Mouse (Mus musculus): Measurements from ENCODE around the gene Cfap97d1. TPM values are rescaled to one million over a fixed set of nuclear protein-coding genes. Genes with fewer than 3 reads are reported as not detected.

The Cfap97d1 gene
- polyA plus RNA-seq, 1 experiment from 2014 or later: not detected

DNA sequence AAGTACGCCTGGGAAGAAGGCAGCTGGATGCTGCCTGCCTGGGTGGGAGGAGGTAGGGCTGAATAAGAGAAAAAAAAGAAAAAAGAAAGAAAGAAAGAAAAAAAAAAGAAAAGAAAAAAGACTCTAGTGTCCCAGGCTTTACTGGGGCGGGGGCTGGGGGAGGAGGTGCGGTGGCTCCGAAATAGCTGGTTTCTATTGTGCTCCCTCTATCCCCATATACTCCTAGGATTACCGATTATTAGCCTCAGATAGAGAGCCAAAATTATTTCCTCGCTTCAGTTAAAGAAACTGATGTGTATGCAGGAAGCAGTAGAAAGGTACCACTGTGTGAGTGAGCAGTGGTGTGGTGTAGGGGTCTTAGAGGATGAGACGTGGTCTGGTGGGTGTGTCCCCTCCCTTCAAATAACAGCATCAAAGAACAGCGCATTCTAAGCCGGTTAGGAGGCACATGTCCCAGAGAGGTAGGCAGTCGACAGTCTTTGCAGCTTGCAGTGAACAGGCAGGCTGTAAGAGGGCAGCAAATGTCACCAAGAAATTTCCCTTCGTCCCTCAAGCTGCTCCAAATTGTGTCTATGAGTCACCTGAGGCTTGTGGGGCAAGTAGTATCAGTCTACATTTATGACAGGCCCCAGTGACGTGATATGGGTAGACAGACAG, 43.4 kb downstream of the Cfap97d1 start:
- Histone ChIP-seq H3K4me1 (replicated peaks; ENCODE audit: insufficient read depth, low read length) (0 out of 2 replicates have a peak, but pooled peaks cover 4% of the 10 kb centered on the region), H3K4me3 (replicated peaks; ENCODE audit: low read depth, low read length) (peak overlapping the region; percentile 64)
- peak; percentile 33 for DNase-seq (ENCODE audit: low spot score)

DNA sequence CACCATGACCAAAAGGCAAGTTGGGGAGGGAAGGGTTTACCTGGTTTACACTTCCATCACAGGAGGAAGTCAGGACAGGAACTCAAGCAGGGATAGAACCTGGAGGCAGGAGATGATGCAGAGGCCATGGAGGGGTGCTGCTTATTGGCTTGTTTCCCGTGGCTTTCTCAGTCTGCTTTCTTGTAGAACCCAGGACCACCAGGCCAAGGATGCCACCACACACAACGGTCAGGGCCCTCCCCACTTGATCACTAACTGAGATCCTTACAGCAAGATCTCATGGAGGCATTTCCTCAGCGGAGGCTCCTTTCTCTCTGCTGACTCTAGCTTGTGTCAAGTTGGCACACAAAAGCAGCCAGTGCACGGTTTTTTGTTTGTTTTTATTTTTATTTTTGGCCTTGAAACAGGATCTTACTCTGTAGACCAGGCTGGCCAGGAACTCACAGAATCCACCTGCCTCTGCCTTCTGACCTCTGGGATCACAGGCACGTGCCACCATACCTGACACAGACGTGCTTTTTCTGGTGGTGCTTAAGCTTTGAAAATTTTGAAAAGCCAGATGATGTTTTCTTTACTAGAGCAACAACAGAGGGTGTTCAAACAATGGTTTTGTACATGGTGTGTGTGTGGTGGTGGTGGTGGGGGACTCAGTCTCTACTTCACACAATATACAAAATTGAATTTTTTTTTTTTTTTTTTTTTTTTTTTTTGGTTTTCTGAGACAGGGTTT, 44.2 kb downstream of the Cfap97d1 start, which contains the start of gene Mpp3:
TSS of gene Mpp3 (minus strand) at position 375 of the 730 bp plus-strand sequence.
- Histone ChIP-seq H3K4me2 (ENCODE audit: low read length) (peak within 1 kb of the TSS; percentile 80), H3K27ac (no peak within 1 kb of the TSS; the same call in 1 of the 2 replicates), H3K9ac (ENCODE audit: low read depth, low read length) (no peak within 1 kb of the TSS; the same call in 1 of the 2 replicates), H3K9me3 (replicated peaks; ENCODE audit: low read length) (no peaks in the 10 kb centered on the region), H3K36me3 (ENCODE audit: insufficient read depth, low read length) (no peaks in the 10 kb centered on the region), H3K4me3 (replicated peaks; ENCODE audit: low read depth, low read length) (peak within 1 kb of the TSS; percentile 64; the same call in 1 of the 2 replicates), H3K4me1 (replicated peaks; ENCODE audit: insufficient read depth, low read length) (0 out of 2 replicates have a peak, but pooled peaks cover 4% of the 10 kb centered on the region), H3K27me3 (ENCODE audit: insufficient read depth, low read length) (no peaks in the 10 kb centered on the region)
- ATAC-seq (replicated peaks; ENCODE audit: low FRiP score, low read depth): no peak
- no peak for DNase-seq (ENCODE audit: low spot score)
- 74% methylated on average over 6 of the region's 6 CpGs for WGBS
- TF ChIP-seq CTCF (IDR thresholded peaks at IDR 0.05; ENCODE audit: low read depth): no peak

More for the DNA sequence above, 43.4 kb downstream of the Cfap97d1 start:
- Histone ChIP-seq H3K4me2 (ENCODE audit: low read length) (peak overlapping the region; percentile 80), H3K27ac (no peak overlapping the region; the same call in 1 of the 2 replicates), H3K36me3 (ENCODE audit: insufficient read depth, low read length) (no peaks in the 10 kb centered on the region), H3K27me3 (ENCODE audit: insufficient read depth, low read length) (no peaks in the 10 kb centered on the region), H3K9me3 (replicated peaks; ENCODE audit: low read length) (no peaks in the 10 kb centered on the region), H3K9ac (ENCODE audit: low read depth, low read length) (no peak overlapping the region; the same call in 1 of the 2 replicates)
- no peak for ATAC-seq (replicated peaks; ENCODE audit: low FRiP score, low read depth)
- TF ChIP-seq CTCF (IDR thresholded peaks at IDR 0.05; ENCODE audit: low read depth): peak; percentile 17; the same call in 1 of the 2 replicates
- 8% methylated on average over 12 of the region's 12 CpGs for WGBS

DNA sequence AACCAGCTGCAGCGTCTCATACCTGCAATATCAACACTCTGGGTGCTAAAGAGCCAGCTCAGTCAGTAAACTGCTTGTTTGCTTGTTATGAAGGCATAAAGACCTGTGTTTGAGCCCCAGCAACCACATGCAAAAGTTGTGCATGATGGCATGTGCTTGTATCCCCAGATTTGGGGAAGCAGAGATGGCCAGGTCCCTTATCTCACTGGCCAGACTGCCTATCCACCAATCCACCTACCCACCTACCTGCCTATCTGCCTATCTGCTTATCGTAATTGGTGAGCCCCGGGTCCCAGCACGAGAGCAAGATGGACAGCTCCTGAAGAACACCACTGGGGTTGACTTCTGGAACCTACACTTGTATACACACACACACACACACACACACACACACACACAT, 45.2 kb downstream of the Cfap97d1 start:
- no peak for ATAC-seq (replicated peaks; ENCODE audit: low FRiP score, low read depth)
- TF ChIP-seq CTCF (IDR thresholded peaks at IDR 0.05; ENCODE audit: low read depth): no peak

DNA sequence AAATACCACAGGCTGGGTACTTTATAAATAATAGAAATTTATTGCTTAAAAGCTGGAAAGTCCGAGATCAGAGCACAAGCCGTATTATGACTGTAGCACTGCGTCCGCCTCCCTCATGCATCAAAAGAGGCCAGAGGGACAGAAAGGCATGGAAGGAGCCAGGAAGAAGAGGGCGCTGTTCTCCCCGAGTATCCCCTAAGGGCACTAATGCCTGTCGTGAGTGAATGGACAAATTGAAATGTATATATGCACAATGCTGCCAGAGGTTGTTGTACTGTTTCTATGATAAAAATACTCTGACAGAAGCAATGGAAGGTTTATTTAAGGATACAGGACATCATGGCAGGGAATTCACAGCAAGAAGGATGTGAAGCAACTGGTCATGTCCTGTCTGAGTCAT, 45.9 kb downstream of the Cfap97d1 start:
- Histone ChIP-seq H3K9me3 (replicated peaks; ENCODE audit: low read length) (no peaks in the 10 kb centered on the region), H3K27ac (no peak overlapping the region), H3K4me3 (replicated peaks; ENCODE audit: low read depth, low read length) (no peak overlapping the region), H3K27me3 (ENCODE audit: insufficient read depth, low read length) (no peaks in the 10 kb centered on the region), H3K36me3 (ENCODE audit: insufficient read depth, low read length) (no peaks in the 10 kb centered on the region), H3K9ac (ENCODE audit: low read depth, low read length) (no peak overlapping the region), H3K4me1 (replicated peaks; ENCODE audit: insufficient read depth, low read length) (0 out of 2 replicates have a peak, but pooled peaks cover 4% of the 10 kb centered on the region), H3K4me2 (ENCODE audit: low read length) (no peak overlapping the region)
- DNase-seq (ENCODE audit: low spot score) (peak; percentile 44), ATAC-seq (replicated peaks; ENCODE audit: low FRiP score, low read depth) (no peak)
- 35% methylated on average over 7 of the region's 7 CpGs for WGBS
- TF ChIP-seq CTCF (IDR thresholded peaks at IDR 0.05; ENCODE audit: low read depth): peak; percentile 26; the same call in 1 of the 2 replicates

More for the DNA sequence above, 45.2 kb downstream of the Cfap97d1 start:
- Histone ChIP-seq H3K36me3 (ENCODE audit: insufficient read depth, low read length) (no peaks in the 10 kb centered on the region), H3K4me3 (replicated peaks; ENCODE audit: low read depth, low read length) (no peak overlapping the region), H3K4me2 (ENCODE audit: low read length) (no peak overlapping the region), H3K4me1 (replicated peaks; ENCODE audit: insufficient read depth, low read length) (0 out of 2 replicates have a peak, but pooled peaks cover 4% of the 10 kb centered on the region), H3K27ac (no peak overlapping the region), H3K27me3 (ENCODE audit: insufficient read depth, low read length) (no peaks in the 10 kb centered on the region), H3K9ac (ENCODE audit: low read depth, low read length) (no peak overlapping the region), H3K9me3 (replicated peaks; ENCODE audit: low read length) (no peaks in the 10 kb centered on the region)
- WGBS: 84% methylated on average over 4 of the region's 4 CpGs
- DNase-seq (ENCODE audit: low spot score): no peak

DNA sequence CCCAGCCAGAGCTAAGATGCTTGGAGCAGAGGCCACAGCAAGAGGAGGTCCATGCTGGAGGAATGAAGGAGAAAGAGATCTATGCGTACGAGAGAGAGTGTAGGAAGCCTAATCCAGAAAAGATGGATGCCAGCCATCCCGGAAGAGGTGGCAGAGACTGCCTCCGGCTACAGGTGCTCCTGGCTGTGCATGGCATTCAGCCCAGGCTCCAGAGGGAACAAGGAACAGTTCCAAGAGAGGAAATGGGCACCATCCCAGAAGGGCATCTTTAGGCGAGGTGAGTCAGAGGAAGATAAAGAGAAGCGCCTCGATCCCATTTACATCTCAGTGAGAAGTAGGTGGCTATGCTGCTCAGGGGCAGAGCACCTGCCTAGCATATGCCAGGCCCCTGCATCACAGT, 47.1 kb downstream of the Cfap97d1 start:
- 84% methylated on average over 7 of the region's 7 CpGs for WGBS
- TF ChIP-seq CTCF (IDR thresholded peaks at IDR 0.05; ENCODE audit: low read depth): no peak
- no peak overlapping the region for H3K4me3 ChIP-seq (replicated peaks; ENCODE audit: low read depth, low read length)
- no peaks in the 10 kb centered on the region for H3K27me3 ChIP-seq (ENCODE audit: insufficient read depth, low read length)
- H3K9me3 ChIP-seq (replicated peaks; ENCODE audit: low read length): no peaks in the 10 kb centered on the region
- no peak overlapping the region for H3K4me2 ChIP-seq (ENCODE audit: low read length)
- no peaks in the 10 kb centered on the region for H3K36me3 ChIP-seq (ENCODE audit: insufficient read depth, low read length)
- DNase-seq (ENCODE audit: low spot score): no peak
- 0 out of 2 replicates have a peak, but pooled peaks cover 4% of the 10 kb centered on the region for H3K4me1 ChIP-seq (replicated peaks; ENCODE audit: insufficient read depth, low read length)
- ATAC-seq (replicated peaks; ENCODE audit: low FRiP score, low read depth): no peak
- no peak overlapping the region for H3K9ac ChIP-seq (ENCODE audit: low read depth, low read length)
- no peak overlapping the region for H3K27ac ChIP-seq

DNA sequence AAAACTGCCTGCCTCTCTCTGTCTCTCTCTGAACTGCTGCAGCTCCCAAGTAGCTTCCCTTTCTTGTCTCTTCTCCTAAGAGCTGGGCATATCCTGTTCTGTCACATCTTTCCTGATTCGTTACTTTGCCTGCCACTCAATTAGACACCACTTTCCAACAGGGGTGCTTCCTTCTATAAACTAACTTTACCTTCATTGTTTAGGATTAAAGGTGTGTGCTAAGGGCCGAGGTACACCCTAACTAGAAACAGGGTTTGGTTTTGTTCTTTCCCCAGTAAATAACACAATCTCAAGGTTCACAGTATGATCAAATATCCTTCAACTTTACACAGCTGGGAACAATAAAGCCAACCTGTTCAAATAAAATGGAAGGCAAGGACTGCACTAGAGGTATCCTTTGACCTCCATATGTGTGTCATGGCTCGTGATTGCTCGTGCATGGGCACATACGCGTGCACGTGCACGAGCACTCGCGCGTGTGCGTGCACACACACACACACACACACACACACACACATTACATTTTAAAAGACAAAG, 49.0 kb downstream of the Cfap97d1 start:
- no peaks in the 10 kb centered on the region for H3K36me3 ChIP-seq (ENCODE audit: insufficient read depth, low read length)
- no peak for TF ChIP-seq CTCF (IDR thresholded peaks at IDR 0.05; ENCODE audit: low read depth)
- no peak overlapping the region for H3K27ac ChIP-seq
- no peaks in the 10 kb centered on the region for H3K4me1 ChIP-seq (replicated peaks; ENCODE audit: insufficient read depth, low read length)
- no peaks in the 10 kb centered on the region for H3K9me3 ChIP-seq (replicated peaks; ENCODE audit: low read length)
- H3K27me3 ChIP-seq (ENCODE audit: insufficient read depth, low read length): peaks cover 2% of the 10 kb centered on the region; the same call in 1 of the 2 replicates
- no peak overlapping the region for H3K4me3 ChIP-seq (replicated peaks; ENCODE audit: low read depth, low read length)
- no peak for ATAC-seq (replicated peaks; ENCODE audit: low FRiP score, low read depth)
- WGBS: 88% methylated on average over 12 of the region's 12 CpGs
- no peak overlapping the region for H3K4me2 ChIP-seq (ENCODE audit: low read length)
- no peak for DNase-seq (ENCODE audit: low spot score)
- H3K9ac ChIP-seq (ENCODE audit: low read depth, low read length): no peak overlapping the region

Data from kidney, postnatal 0 days (tissue).